Comparison of ENCODE assay signal across 8 mouse cellular contexts in genomic region chr12:54656396-54657171, GRCm38 (mm10). TPM values are rescaled to one million over a fixed set of nuclear protein-coding genes. Genes with fewer than 3 reads are reported as not detected.
A peak's percentile ranks its signal among the peaks of the same experiment; 100 is the strongest.
DNase-seq lines count a peak whose midpoint lies in the region; ATAC-seq lines count a peak whose summit lies in the region.

Gene Sptssa (minus strand): TSS chr12:54656573.

- H3K4me2 ChIP-seq in hindbrain, embryonic 13.5 days: peak within 1 kb of the TSS; percentile 65

- H3K9ac ChIP-seq in hindbrain, embryonic 13.5 days: peak within 1 kb of the TSS; percentile 80

- no peaks in the 10 kb centered on the region for H3K9me3 ChIP-seq in hindbrain, embryonic 13.5 days

- 9% methylated on average over 53 of the region's 53 CpGs for WGBS in hindbrain, embryonic 13.5 days

- DNase-seq in NIH3T3 (ENCODE audit: low read depth): peak; percentile 98
- peak; percentile 97 to 99 for DNase-seq in cerebellum, postnatal 10 days
- DNase-seq in frontal cortex, postnatal 14 days (ENCODE audit: low spot score in 2 of 2): peak; percentile 91 to 96
- peak; percentile 86 to 91 for DNase-seq in layer of hippocampus, postnatal 25 days (ENCODE audit: extremely low spot score in 1 of 2, low spot score in 1 of 2)
- DNase-seq in lung, postnatal 25 days (ENCODE audit: low spot score): peak; percentile 97
- peak; percentile 96 for DNase-seq in retina, embryonic 14.5 days (ENCODE audit: low spot score)
- peak; percentile 96 for DNase-seq in thymus, postnatal 4 days

- H3K36me3 ChIP-seq in hindbrain, embryonic 13.5 days: no peaks in the 10 kb centered on the region

- H3K4me3 ChIP-seq in hindbrain, embryonic 13.5 days: peak within 1 kb of the TSS; percentile 58

- H3K27ac ChIP-seq in hindbrain, embryonic 13.5 days: peak within 1 kb of the TSS; percentile 86

- ATAC-seq in hindbrain, embryonic 13.5 days (ENCODE audit: low FRiP score): peak; percentile 99

- H3K27me3 ChIP-seq in hindbrain, embryonic 13.5 days: 0 out of 2 replicates have a peak, but pooled peaks cover 2% of the 10 kb centered on the region

- H3K4me1 ChIP-seq in hindbrain, embryonic 13.5 days (replicated peaks): peaks cover 35% of the 10 kb centered on the region

RNA-seq across cellular contexts. Expression of gene Sptssa, which starts in this region (rescaled TPM):
- 182 and 193 TPM in 2 replicates for polyA plus RNA-seq in hindbrain, embryonic 13.5 days (2015; fragmentation: Nextera tagmentation; extraction: Ambion mirVana)
- total RNA-seq in layer of hippocampus, postnatal 25 days (2021): 10 to 100 TPM; 25.5 to 30.0 TPM

Comparison
In these comparisons a context has a peak if more than half of its experiments do, and no peak if none do; other contexts are left out.
1. Peak in every context shown above with its lines: DNase-seq, ATAC-seq, H3K4me3 ChIP-seq and H3K27ac ChIP-seq.